Mouse (Mus musculus) embryonic fibroblast, embryonic 13.5 days (primary cell): ENCODE measurements at regions not wholly inside any gene's neighbourhood (a gene's known extent, or its start where the extent isn't known, plus 50 kb on each side); places are given as distances from the start of the nearest gene placed in this dataset.
A peak's percentile ranks its signal among the peaks of the same experiment; 100 is the strongest.

ENCODE experiments used
- H3K27ac ChIP-seq: 2 replicates; pipeline ENCODE4 v1.5.1; 2012; ENCODE audit warnings: low read length, control low read depth, inconsistent platforms; ENCODE audit not compliant: insufficient read depth
- H3K4me1 ChIP-seq: 2 replicates; pipeline ENCODE4 v1.6.1; 2011; ENCODE audit warnings: low read length; ENCODE audit not compliant: control insufficient read depth, insufficient read depth
- H3K4me3 ChIP-seq: 2 replicates; pipeline ENCODE4 v1.5.1; 2011; ENCODE audit warnings: mild to moderate bottlenecking, control low read depth, low read length; ENCODE audit not compliant: insufficient read depth
- CTCF ChIP-seq: IDR thresholded peaks from 2 replicates; pipeline ENCODE4 v1.5.1; 2011; ENCODE audit warnings: mild to moderate bottlenecking, control low read depth, low read length, moderate library complexity, borderline replicate concordance; ENCODE audit not compliant: insufficient read depth
- POLR2A ChIP-seq: IDR thresholded peaks from 2 replicates; pipeline ENCODE4 v1.6.1; 2011; ENCODE audit warnings: low read depth, mild to moderate bottlenecking, control low read depth, low read length, moderate library complexity

GRCm38 (mm10) chr12:25210597-25210996, 113.7 kb upstream of the Id2 start:
- TF ChIP-seq POLR2A (no peak), CTCF (no peak)
- no peaks in the 10 kb centered on the region for H3K4me1 ChIP-seq
- H3K27ac ChIP-seq = no peak overlapping the region
- no peak overlapping the region for H3K4me3 ChIP-seq

DNA sequence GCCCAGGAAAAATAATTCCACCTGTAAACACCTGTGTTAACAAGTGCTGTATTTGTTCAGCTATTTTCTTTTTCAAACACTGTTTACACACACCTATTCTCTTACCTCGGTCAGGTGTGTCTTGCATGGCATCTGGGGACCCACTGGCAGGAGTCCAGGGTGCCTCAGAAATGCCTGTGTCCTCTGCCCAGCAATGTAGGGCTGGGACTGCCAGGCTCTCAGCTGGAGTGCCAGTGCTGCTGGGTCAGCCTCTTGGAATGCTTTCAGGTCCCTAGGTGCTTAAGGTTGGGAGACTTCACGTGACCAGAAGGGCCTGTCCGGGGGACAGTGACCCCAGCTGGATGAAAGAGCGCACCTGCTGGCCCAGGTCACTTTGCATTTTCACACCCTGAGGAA, 112.4 kb upstream of the Id2 start:
- no peak for TF ChIP-seq CTCF
- no peak overlapping the region for H3K4me3 ChIP-seq
- H3K27ac ChIP-seq = no peak overlapping the region
- H3K4me1 ChIP-seq = no peaks in the 10 kb centered on the region

DNA sequence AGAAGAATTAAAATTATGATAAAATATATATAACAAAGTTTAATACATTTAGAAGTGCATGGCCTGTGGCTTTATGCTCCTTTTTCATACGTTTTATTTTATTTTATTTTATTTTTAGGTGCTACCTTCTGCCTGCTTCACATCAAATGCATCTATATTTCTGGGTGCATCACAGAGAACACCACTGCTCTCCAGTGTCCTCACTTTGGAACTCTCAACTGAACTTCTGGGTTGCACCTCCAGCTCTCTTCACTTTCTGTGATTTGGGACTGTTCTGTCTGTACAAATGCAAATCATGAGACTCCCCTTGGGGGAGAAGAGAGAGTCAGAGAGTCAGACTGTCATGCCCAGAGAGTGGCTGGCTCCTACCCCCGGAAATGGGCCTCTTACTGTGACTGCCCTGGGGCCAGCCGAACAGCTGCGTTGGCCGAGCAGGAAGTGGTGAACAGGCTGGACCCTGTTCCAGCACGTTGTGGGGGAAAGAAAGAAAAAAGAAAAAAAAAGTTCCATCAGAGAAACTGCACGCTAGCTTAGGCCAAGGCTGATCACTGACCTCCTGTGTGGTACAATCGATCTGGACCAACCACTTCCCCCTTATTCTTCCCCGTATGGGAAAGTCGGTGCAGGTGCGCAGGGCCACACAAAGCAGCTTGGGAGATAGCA, 111.9 kb upstream of the Id2 start:
- Histone ChIP-seq H3K4me3 (no peak overlapping the region), H3K27ac (no peak overlapping the region), H3K4me1 (no peaks in the 10 kb centered on the region)
- TF ChIP-seq CTCF = no peak
- no peak for TF ChIP-seq POLR2A

- TF ChIP-seq CTCF (no peak), POLR2A (no peak)
- no peaks in the 10 kb centered on the region for H3K4me1 ChIP-seq
- no peak overlapping the region for H3K27ac ChIP-seq
- H3K4me3 ChIP-seq = no peak overlapping the region
Measured at GRCm38 (mm10) chr12:25203371-25204067, 106.6 kb upstream of the Id2 start.

GRCm38 (mm10) chr12:25200161-25200560, 103.2 kb upstream of the Id2 start:
- Histone ChIP-seq H3K4me3 (no peak overlapping the region), H3K4me1 (no peaks in the 10 kb centered on the region), H3K27ac (no peak overlapping the region)
- TF ChIP-seq CTCF = no peak
- no peak for TF ChIP-seq POLR2A

DNA sequence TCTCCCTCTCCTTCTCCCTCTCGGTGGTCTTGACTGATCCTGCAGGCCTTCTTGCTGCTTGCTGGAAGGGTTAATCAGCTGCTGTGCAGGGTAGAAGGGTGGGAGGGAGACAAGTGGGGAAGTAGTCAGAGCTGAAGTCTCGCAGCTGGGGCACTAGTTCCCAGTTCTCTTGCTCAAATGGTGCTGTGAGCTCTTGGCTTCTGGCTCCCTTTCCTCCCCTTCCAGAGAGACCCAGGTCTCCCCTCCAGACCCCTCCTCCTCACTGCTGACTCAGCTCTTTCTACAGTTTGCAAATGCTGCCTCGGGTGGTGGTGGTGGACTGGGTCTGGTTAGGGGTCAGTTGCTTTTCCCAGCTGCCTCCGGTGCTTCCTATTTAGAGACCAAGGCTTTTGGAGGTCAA, 100.8 kb upstream of the Id2 start:
- TF ChIP-seq POLR2A = no peak
- TF ChIP-seq CTCF = no peak
- no peaks in the 10 kb centered on the region for H3K4me1 ChIP-seq
- no peak overlapping the region for H3K4me3 ChIP-seq
- no peak overlapping the region for H3K27ac ChIP-seq

- H3K27ac ChIP-seq = no peak overlapping the region
- H3K4me1 ChIP-seq = no peaks in the 10 kb centered on the region
- TF ChIP-seq POLR2A = no peak
- no peak for TF ChIP-seq CTCF
- no peak overlapping the region for H3K4me3 ChIP-seq
Measured at GRCm38 (mm10) chr12:25196022-25196421, 99.1 kb upstream of the Id2 start.

DNA sequence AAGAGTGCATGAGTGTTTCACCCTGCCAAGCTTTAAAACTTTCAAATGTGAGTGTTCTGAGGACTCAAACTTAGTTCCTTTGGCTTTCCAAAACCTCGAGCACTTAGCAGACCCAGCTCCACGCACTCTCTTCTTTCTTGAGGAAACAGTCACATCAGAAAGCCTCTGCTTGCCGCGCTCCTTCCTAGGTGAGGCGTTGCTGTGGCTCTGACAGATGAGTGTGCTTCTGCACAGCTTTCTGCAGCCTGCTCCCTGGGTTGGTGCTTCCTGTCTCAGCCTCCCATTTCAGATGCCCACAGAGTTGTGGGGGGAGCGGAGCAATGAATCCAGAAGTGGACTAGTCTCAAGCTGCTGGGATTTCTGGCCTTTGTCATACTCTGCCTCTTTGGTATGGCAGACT, 95.3 kb upstream of the Id2 start:
- no peak overlapping the region for H3K27ac ChIP-seq
- H3K4me3 ChIP-seq = no peak overlapping the region
- no peak for TF ChIP-seq CTCF
- peaks cover 9% of the 10 kb centered on the region for H3K4me1 ChIP-seq

DNA sequence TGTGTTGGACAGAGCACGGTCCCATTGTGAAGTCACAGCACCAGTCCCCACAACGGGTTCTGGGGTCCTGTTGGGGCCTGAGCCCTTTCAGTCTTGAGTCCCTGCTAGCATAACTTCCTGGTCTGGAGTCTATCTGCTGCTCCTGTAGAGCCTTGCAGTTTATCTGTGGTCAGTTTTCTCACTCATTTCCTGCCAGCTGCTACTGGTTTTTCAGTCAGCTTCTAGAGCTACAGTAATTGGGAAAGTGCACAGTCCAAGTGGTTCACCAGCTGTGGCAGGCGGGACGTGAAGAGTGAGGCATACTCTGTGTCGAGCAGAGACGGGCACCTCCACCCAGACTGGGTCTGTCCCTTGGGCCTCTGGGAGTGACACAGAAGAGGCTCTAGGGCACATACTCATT, 93.4 kb upstream of the Id2 start:
- Histone ChIP-seq H3K4me3 (no peak overlapping the region), H3K27ac (peak overlapping the region; percentile 21; the same call in 1 of the 2 replicates), H3K4me1 (peaks cover 9% of the 10 kb centered on the region)
- TF ChIP-seq POLR2A (no peak), CTCF (no peak)

DNA sequence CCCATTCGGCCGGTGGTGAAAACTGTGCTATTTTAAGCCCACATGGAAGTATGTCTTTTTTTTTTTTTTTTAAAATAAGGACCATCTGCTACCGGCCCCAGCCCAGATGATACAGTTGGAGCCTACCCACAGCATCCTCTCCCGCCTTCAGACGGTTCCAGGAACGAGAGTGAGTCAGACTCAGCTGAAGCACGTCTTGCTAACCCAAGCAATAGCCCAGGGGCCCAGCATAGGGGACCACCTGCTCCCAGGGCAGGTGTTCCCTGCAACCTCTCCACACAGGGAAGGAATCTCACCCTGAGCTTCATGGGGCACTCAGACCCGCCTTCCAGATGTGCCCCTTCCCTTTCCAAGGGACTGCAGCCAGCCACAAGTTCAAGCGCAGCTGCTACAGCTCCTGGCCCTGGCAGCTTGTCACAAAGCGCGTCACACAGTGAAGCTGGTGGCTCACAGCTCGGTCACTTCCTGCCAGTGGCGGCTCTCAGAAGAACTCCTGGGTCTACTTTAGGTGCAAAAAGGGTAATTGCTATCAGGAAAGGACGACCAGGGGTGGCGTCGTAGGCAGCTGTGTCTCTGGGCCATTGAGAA, 92.3 kb upstream of the Id2 start:
- no peak overlapping the region for H3K27ac ChIP-seq
- no peak for TF ChIP-seq POLR2A
- TF ChIP-seq CTCF = no peak
- no peak overlapping the region for H3K4me3 ChIP-seq
- H3K4me1 ChIP-seq = peaks cover 9% of the 10 kb centered on the region

- peaks cover 9% of the 10 kb centered on the region for H3K4me1 ChIP-seq
- H3K27ac ChIP-seq = no peak overlapping the region
- H3K4me3 ChIP-seq = no peak overlapping the region
- TF ChIP-seq POLR2A (no peak), CTCF (no peak)
Measured at GRCm38 (mm10) chr12:25188556-25188955, 91.6 kb upstream of the Id2 start.
